Mouse (Mus musculus) lung, postnatal 0 days (tissue): ENCODE data around the gene Mast3.

Experiments
- CTCF ChIP-seq: IDR thresholded peaks from 2 replicates; pipeline ENCODE4 v1.5.1; 2016; ENCODE audit warnings: antibody characterized with exemption, mild to moderate bottlenecking
- EP300 ChIP-seq: IDR thresholded peaks from 2 replicates; pipeline ENCODE4 v1.6.1; 2016; ENCODE audit warnings: antibody characterized with exemption, mild to moderate bottlenecking, control low read depth

DNA sequence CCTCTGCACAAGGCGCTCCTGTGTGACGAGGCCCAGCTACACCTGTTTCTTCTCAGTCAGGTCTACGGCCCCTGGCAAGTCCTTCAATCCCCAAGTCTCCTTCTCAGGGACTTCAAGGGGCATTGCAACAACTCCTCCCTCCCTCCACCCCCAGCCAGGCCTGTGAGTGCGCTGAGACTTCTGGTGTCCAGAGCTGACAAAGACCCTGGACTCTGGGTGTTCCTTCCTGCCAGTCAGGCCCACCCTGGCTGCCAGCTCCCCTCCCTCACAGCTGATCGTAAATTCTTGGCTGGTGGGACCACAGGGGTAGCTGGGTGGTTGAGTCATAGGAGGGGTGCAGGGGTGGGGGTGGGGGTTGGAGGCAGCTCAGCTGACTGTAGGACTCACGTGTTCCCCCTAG lies 47.0 kb upstream of the Mast3 start:
- TF ChIP-seq CTCF, result no peak
- TF ChIP-seq EP300, result no peak
